Mouse (Mus musculus): ENCODE data around the gene Med25. TPM values are rescaled to one million over a fixed set of nuclear protein-coding genes. Genes with fewer than 3 reads are reported as not detected.
A peak's percentile ranks its signal among the peaks of the same experiment; 100 is the strongest.

Gene Med25
- polyA plus RNA-seq, 1 experiment from 2014 or later = 135 TPM

DNA sequence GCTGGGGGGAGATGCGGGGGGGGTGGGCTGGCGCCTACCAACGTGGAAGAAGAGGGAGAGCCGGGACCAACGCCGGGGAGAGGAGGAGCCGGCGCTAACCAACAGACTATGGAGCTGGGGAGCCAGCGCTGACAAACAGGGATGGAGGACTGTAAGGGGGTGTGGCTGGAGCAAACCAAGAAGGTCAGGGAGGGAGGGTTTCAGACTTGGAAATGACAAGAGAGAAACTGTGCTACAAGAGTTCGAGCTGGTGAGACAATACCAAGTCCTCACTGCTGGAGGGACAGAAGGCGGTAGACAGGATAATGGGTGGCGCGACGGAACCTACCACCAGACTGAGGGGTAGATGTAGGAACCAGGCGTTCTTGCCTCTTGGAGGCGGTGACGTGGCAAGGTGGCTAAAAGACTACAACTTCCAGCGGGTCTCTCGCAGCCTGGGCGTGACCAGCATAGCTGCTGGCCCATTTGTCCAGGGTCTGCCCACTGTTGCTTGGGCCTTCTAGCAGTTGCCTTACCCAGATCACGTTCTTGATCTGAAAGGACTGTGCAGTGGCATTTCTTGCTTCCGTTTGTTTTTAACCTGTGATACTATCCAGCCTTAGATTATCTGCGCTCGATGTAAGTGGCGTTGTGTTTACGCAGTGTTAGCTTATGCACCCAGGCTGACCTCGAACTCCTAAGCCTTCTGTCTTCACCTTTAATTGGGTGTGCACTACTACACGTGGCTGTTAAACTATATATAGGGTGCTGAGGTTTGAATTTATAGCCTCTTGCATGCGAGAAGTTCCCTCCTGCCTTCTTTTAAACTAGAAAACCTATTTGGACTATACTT is 22.6 kb downstream of the Med25 start, which contains the start of gene Ptov1:
Gene Ptov1 (minus strand): TSS at position 92 of the 832 bp plus-strand sequence.
- peaks cover 29% of the 10 kb centered on the region for H3K4me1 ChIP-seq (replicated peaks; ENCODE audit: control insufficient read depth, insufficient read depth, low read length)
- peak; percentile 94 for ATAC-seq (replicated peaks; ENCODE audit: low FRiP score)
- WGBS = 11% methylated on average over 29 of the region's 29 CpGs

DNA sequence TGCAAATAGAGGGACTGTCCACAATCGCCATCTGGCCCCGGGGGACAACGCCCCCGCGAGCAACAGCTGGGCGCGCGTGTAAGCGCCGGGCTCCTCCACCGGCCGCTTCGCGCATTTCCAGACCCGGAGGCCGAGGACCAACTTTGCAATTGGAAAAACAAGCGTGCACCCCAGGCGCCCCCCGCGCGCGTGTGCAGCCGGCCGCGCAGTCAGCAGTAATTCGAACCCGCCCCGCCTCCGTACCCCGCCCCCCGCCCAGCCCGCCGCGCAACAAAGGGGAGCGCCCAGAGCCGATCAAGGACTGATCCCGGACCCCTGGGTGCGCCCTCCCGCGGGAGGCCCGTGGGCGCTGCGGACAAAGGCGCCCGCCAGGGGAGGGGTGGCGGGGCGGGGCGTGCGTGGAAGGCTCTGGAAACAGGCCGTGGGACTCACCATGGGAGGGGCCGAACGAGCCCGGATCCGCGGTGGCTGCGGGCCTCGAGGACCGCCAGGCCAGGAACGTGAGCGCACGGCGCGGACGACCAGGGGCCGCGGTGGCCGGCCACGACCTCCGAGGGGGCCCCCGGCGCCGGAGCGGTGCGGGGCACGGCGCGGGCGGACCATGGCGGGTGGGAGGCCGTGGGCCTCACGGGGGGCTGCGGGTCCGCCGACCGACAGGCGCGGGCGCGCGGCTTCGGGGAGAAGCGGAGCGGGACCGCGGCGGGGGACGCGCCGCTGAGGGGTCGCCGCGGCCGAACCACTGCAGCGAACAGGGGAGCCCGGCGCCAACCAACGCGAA is 23.4 kb downstream of the Med25 start:
- no peaks in the 10 kb centered on the region for H3K9me3 ChIP-seq (ENCODE audit: control insufficient read depth, low read length)
- H3K4me3 ChIP-seq (ENCODE audit: low read depth, low read length) = peak overlapping the region; percentile 99
- no peaks in the 10 kb centered on the region for H3K27me3 ChIP-seq (ENCODE audit: control insufficient read depth, insufficient read depth, low read length)
- peak; percentile 90 for DNase-seq (ENCODE audit: low spot score)
- H3K9ac ChIP-seq (ENCODE audit: low read length) = peak overlapping the region; percentile 98
- H3K4me2 ChIP-seq (ENCODE audit: low read depth, low read length, severe bottlenecking) = peak overlapping the region; percentile 94
- H3K27ac ChIP-seq (ENCODE audit: low read depth, low read length) = peak overlapping the region; percentile 100
- peak; percentile 53 for ATAC-seq (replicated peaks; ENCODE audit: low FRiP score)
- H3K36me3 ChIP-seq (ENCODE audit: control insufficient read depth, insufficient read depth, low read length) = peaks cover 8% of the 10 kb centered on the region
- under 1% methylated on average over 97 of the region's 108 CpGs for WGBS
- H3K4me1 ChIP-seq (replicated peaks; ENCODE audit: control insufficient read depth, insufficient read depth, low read length) = peaks cover 29% of the 10 kb centered on the region

More for the DNA sequence above, 22.6 kb downstream of the Med25 start, which contains the start of gene Ptov1:
- H3K9ac ChIP-seq (ENCODE audit: low read length) = peak within 1 kb of the TSS; percentile 98
- no peaks in the 10 kb centered on the region for H3K9me3 ChIP-seq (ENCODE audit: control insufficient read depth, low read length)
- DNase-seq (ENCODE audit: low spot score) = peak; percentile 99
- H3K4me3 ChIP-seq (ENCODE audit: low read depth, low read length) = peak within 1 kb of the TSS; percentile 99
- H3K36me3 ChIP-seq (ENCODE audit: control insufficient read depth, insufficient read depth, low read length) = peaks cover under 1% of the 10 kb centered on the region; the same call in 1 of the 2 replicates
- no peaks in the 10 kb centered on the region for H3K27me3 ChIP-seq (ENCODE audit: control insufficient read depth, insufficient read depth, low read length)
- peak within 1 kb of the TSS; percentile 94 for H3K4me2 ChIP-seq (ENCODE audit: low read depth, low read length, severe bottlenecking)
- peak within 1 kb of the TSS; percentile 100 for H3K27ac ChIP-seq (ENCODE audit: low read depth, low read length)

- no peak overlapping the region for H3K27ac ChIP-seq (ENCODE audit: low read depth, low read length)
- H3K4me2 ChIP-seq (ENCODE audit: low read depth, low read length, severe bottlenecking) = peak overlapping the region; percentile 94
- peak overlapping the region; percentile 99 for H3K4me3 ChIP-seq (ENCODE audit: low read depth, low read length)
- H3K27me3 ChIP-seq (ENCODE audit: control insufficient read depth, insufficient read depth, low read length) = no peaks in the 10 kb centered on the region
- WGBS = 8% methylated on average over 16 of the region's 16 CpGs
- H3K36me3 ChIP-seq (ENCODE audit: control insufficient read depth, insufficient read depth, low read length) = peaks cover 14% of the 10 kb centered on the region
- no peak for DNase-seq (ENCODE audit: low spot score)
- no peaks in the 10 kb centered on the region for H3K9me3 ChIP-seq (ENCODE audit: control insufficient read depth, low read length)
- H3K9ac ChIP-seq (ENCODE audit: low read length) = peak overlapping the region; percentile 98
- H3K4me1 ChIP-seq (replicated peaks; ENCODE audit: control insufficient read depth, insufficient read depth, low read length) = peaks cover 29% of the 10 kb centered on the region
- ATAC-seq (replicated peaks; ENCODE audit: low FRiP score) = no peak
Observed at GRCm38 (mm10) chr7:44868465-44868864, 24.0 kb downstream of the Med25 start.

DNA sequence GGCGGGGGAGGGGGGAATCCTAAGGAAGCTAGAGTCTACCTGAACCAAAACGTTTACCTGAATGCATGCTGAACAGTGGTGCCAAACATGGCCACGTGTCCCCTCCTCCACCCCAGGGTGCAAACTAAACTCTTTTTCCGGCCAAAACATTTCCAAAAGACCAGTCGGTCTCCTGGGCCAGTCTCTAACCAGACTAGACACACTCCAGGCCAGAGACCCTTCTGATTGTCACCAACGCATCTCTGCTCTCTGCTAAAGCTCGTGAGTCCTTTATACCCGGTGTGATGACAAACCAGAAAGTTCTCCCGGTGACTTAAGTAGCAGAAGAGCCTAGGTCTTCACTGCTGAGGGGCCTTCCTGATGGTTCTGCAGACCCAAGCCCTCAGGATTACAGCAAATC is 24.7 kb downstream of the Med25 start:
- peaks cover 29% of the 10 kb centered on the region for H3K4me1 ChIP-seq (replicated peaks; ENCODE audit: control insufficient read depth, insufficient read depth, low read length)
- WGBS = 60% methylated on average over 9 of the region's 9 CpGs
- DNase-seq (ENCODE audit: low spot score) (no peak), ATAC-seq (replicated peaks; ENCODE audit: low FRiP score) (no peak)
- peaks cover 20% of the 10 kb centered on the region for H3K36me3 ChIP-seq (ENCODE audit: control insufficient read depth, insufficient read depth, low read length)
- H3K27me3 ChIP-seq (ENCODE audit: control insufficient read depth, insufficient read depth, low read length) = no peaks in the 10 kb centered on the region
- peak overlapping the region; percentile 94 for H3K4me2 ChIP-seq (ENCODE audit: low read depth, low read length, severe bottlenecking)
- no peaks in the 10 kb centered on the region for H3K9me3 ChIP-seq (ENCODE audit: control insufficient read depth, low read length)
- H3K27ac ChIP-seq (ENCODE audit: low read depth, low read length) = no peak overlapping the region
- H3K9ac ChIP-seq (ENCODE audit: low read length) = peak overlapping the region; percentile 98
- peak overlapping the region; percentile 99 for H3K4me3 ChIP-seq (ENCODE audit: low read depth, low read length)

GRCm38 (mm10) chr7:44867010-44867702 is 25.4 kb downstream of the Med25 start:
- 83% methylated on average over 19 of the region's 19 CpGs for WGBS
- Histone ChIP-seq H3K4me1 (replicated peaks; ENCODE audit: control insufficient read depth, insufficient read depth, low read length) (peaks cover 29% of the 10 kb centered on the region), H3K4me3 (ENCODE audit: low read depth, low read length) (peak overlapping the region; percentile 99), H3K36me3 (ENCODE audit: control insufficient read depth, insufficient read depth, low read length) (peaks cover 20% of the 10 kb centered on the region), H3K4me2 (ENCODE audit: low read depth, low read length, severe bottlenecking) (peak overlapping the region; percentile 94), H3K27me3 (ENCODE audit: control insufficient read depth, insufficient read depth, low read length) (no peaks in the 10 kb centered on the region), H3K27ac (ENCODE audit: low read depth, low read length) (no peak overlapping the region), H3K9me3 (ENCODE audit: control insufficient read depth, low read length) (no peaks in the 10 kb centered on the region), H3K9ac (ENCODE audit: low read length) (peak overlapping the region; percentile 98; the same call in 1 of the 2 replicates)
- DNase-seq (ENCODE audit: low spot score) = no peak
- ATAC-seq (replicated peaks; ENCODE audit: low FRiP score) = no peak

DNA sequence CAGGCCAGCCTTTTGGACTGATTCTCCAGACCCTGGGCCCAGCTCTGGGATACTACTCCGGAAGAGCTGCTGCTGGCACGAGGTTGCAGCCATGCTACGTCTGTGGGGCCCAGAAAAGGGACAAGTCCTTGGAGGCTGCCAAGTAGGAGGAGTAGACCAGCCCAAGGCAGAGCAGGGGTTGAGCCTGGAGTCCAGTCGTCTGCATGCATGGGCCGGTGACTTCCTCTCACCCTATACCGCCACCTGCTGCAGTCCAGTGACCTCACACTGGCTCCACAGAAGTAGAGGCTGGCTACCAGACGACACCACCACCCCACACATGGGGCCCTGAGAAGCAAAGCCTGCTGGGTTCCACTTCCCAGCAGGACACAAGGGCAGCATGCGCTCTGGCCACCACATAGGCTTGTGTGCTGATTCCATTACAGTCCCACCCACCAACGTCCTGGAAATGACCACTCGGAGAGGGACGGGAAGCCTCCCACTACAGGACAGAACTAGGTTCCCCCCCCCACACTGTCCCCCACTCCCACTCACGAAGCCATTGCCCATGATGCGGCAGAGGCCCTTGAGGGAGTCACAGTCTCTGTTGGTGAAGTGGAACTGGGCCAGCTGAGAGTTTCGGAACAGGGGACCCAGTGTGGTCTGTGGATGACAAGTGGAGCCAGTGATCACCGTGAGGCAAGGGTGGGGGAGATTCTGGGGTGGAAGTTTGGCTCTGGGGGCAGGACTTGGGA is 26.1 kb downstream of the Med25 start:
- peaks cover 20% of the 10 kb centered on the region for H3K36me3 ChIP-seq (ENCODE audit: control insufficient read depth, insufficient read depth, low read length)
- H3K4me3 ChIP-seq (ENCODE audit: low read depth, low read length) = no peak overlapping the region

DNA sequence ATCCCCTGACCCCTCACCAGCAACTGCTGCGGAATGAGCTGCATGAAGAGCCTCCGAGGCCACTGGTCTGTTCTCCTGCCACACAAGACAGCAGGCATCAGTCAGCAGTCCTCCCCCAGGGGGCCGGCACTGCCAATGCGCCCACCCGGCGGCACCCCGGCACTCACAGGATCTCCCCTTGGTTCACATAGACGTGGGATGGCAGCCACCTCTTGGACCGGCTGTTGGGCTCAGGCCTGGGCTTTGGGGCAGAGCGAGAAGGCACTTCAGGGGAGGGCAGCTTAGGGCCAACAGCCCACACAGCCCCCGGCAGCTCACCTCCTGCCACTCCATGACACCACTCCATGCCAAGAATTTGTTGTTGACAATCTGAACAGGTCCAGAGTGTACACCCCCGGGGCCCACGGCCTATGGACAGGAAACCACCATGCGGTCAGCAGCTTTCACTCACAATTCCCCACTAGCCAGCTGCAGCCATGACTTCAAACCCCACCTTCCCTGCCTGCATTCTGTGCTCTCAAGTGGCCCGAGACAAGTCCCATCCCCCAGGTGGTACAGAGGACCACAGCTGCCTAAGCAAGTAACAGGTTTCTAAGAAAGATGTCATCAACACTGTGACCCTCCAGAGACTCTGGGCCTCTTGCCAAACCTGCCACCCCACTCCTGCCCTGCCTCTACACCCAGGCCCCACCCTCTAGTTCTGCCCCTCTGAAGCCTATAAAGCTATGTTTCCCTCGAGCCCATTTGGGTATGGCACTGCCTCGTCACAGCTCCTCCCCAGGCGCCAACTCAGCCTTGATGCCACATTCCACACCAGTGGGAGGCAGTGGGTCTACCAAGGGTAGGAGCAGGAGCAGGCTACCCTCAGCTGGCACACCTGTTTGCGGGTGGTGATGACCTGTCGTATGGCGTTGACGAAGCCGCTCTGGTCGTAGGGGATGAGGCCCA is 27.6 kb downstream of the Med25 start:
- Histone ChIP-seq H3K9ac (ENCODE audit: low read length) (no peak overlapping the region), H3K4me1 (replicated peaks; ENCODE audit: control insufficient read depth, insufficient read depth, low read length) (peaks cover 23% of the 10 kb centered on the region), H3K27me3 (ENCODE audit: control insufficient read depth, insufficient read depth, low read length) (no peaks in the 10 kb centered on the region), H3K4me2 (ENCODE audit: low read depth, low read length, severe bottlenecking) (no peak overlapping the region), H3K4me3 (ENCODE audit: low read depth, low read length) (no peak overlapping the region), H3K27ac (ENCODE audit: low read depth, low read length) (no peak overlapping the region), H3K36me3 (ENCODE audit: control insufficient read depth, insufficient read depth, low read length) (peaks cover 20% of the 10 kb centered on the region), H3K9me3 (ENCODE audit: control insufficient read depth, low read length) (no peaks in the 10 kb centered on the region)
- DNase-seq (ENCODE audit: low spot score) = no peak
- 86% methylated on average over 24 of the region's 24 CpGs for WGBS
- ATAC-seq (replicated peaks; ENCODE audit: low FRiP score) = no peak

More for the DNA sequence above, 26.1 kb downstream of the Med25 start:
- H3K9ac ChIP-seq (ENCODE audit: low read length) = peak overlapping the region; percentile 20; the same call in 1 of the 2 replicates
- H3K27me3 ChIP-seq (ENCODE audit: control insufficient read depth, insufficient read depth, low read length) = no peaks in the 10 kb centered on the region
- H3K27ac ChIP-seq (ENCODE audit: low read depth, low read length) = no peak overlapping the region
- H3K4me1 ChIP-seq (replicated peaks; ENCODE audit: control insufficient read depth, insufficient read depth, low read length) = peaks cover 29% of the 10 kb centered on the region
- DNase-seq (ENCODE audit: low spot score) (no peak), ATAC-seq (replicated peaks; ENCODE audit: low FRiP score) (no peak)
- H3K9me3 ChIP-seq (ENCODE audit: control insufficient read depth, low read length) = no peaks in the 10 kb centered on the region
- H3K4me2 ChIP-seq (ENCODE audit: low read depth, low read length, severe bottlenecking) = peak overlapping the region; percentile 15; the same call in 1 of the 2 replicates
- WGBS = 72% methylated on average over 15 of the region's 15 CpGs
